Mouse (Mus musculus): Measurements from ENCODE around the gene Rtn1. TPM values are rescaled to one million over a fixed set of nuclear protein-coding genes. Genes with fewer than 3 reads are reported as not detected.
A peak's percentile ranks its signal among the peaks of the same experiment; 100 is the strongest.

Gene Rtn1
- total and polyA plus RNA-seq, 2 experiments from 2014 or later = 2,696 to 3,970 TPM

DNA sequence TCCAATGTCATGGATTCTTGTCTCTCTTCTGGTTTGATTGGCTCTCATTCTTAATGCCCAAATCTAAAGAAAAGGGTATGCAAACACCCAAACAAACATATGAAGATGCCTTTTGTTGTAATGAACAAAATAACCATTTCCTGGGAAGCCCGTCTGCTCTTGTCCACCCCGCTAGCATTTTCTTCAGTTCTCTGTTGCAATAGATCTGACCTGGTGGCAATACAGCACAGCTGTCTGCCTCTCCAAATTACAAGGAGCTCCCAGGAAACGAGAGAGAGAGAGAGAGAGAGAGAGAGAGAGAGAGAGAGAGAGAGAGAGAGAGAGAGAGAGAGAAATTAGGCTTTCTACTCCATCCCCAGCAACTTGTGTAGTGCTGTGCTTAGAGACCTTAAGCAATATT is 42.1 kb downstream of the Rtn1 start:
- H3K4me1 ChIP-seq (ENCODE audit: insufficient read depth, low read length) = peaks cover 21% of the 10 kb centered on the region
- ATAC-seq (ENCODE audit: low FRiP score) = no peak
- 30% methylated on average over 3 of the region's 3 CpGs for WGBS
- TF ChIP-seq CTCF (IDR thresholded peaks at IDR 0.05) = no peak
- no peak overlapping the region for H3K4me3 ChIP-seq (ENCODE audit: low read depth, low read length)
- H3K9ac ChIP-seq (replicated peaks; ENCODE audit: low read length, poor library complexity, severe bottlenecking) = no peak overlapping the region; the same call in 1 of the 2 replicates
- H3K36me3 ChIP-seq (ENCODE audit: insufficient read depth, low read length) = no peaks in the 10 kb centered on the region
- H3K27me3 ChIP-seq (ENCODE audit: insufficient read depth, low read length) = no peaks in the 10 kb centered on the region
- peak overlapping the region; percentile 38; the same call in 1 of the 2 replicates for H3K27ac ChIP-seq (ENCODE audit: low read depth, low read length)
- H3K4me2 ChIP-seq (ENCODE audit: low read depth, low read length, poor library complexity, severe bottlenecking) = no peak overlapping the region
- H3K9me3 ChIP-seq (ENCODE audit: low read length) = no peaks in the 10 kb centered on the region
- DNase-seq (ENCODE audit: low spot score) = no peak

DNA sequence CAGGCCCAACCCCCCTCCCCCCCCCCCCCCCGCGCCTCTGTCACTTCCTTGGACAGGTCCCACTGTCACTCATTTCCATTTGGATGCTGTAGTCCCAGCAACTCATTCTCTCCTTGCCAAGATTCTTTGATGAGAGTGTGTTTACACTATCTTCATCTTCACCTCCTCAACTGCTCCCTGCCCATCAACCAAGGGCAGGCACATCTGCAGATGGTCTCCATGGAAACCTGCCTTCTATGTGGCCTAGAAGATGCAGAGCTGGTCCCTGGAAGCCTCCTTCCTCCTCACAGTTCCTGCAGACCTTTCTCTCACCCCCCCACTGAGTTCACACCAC is 42.8 kb downstream of the Rtn1 start:
- WGBS = no CpG with 5 or more reads among the region's 2 CpGs
- Histone ChIP-seq H3K9me3 (ENCODE audit: low read length) (no peaks in the 10 kb centered on the region), H3K27ac (ENCODE audit: low read depth, low read length) (peak overlapping the region; percentile 38; the same call in 1 of the 2 replicates), H3K27me3 (ENCODE audit: insufficient read depth, low read length) (no peaks in the 10 kb centered on the region), H3K9ac (replicated peaks; ENCODE audit: low read length, poor library complexity, severe bottlenecking) (no peak overlapping the region; the same call in 1 of the 2 replicates), H3K4me3 (ENCODE audit: low read depth, low read length) (no peak overlapping the region), H3K4me2 (ENCODE audit: low read depth, low read length, poor library complexity, severe bottlenecking) (no peak overlapping the region), H3K36me3 (ENCODE audit: insufficient read depth, low read length) (no peaks in the 10 kb centered on the region), H3K4me1 (ENCODE audit: insufficient read depth, low read length) (peaks cover 21% of the 10 kb centered on the region)
- no peak for TF ChIP-seq CTCF (IDR thresholded peaks at IDR 0.05)
- ATAC-seq (ENCODE audit: low FRiP score) (peak; percentile 27; the same call in 1 of the 2 replicates), DNase-seq (ENCODE audit: low spot score) (peak; percentile 48)

DNA sequence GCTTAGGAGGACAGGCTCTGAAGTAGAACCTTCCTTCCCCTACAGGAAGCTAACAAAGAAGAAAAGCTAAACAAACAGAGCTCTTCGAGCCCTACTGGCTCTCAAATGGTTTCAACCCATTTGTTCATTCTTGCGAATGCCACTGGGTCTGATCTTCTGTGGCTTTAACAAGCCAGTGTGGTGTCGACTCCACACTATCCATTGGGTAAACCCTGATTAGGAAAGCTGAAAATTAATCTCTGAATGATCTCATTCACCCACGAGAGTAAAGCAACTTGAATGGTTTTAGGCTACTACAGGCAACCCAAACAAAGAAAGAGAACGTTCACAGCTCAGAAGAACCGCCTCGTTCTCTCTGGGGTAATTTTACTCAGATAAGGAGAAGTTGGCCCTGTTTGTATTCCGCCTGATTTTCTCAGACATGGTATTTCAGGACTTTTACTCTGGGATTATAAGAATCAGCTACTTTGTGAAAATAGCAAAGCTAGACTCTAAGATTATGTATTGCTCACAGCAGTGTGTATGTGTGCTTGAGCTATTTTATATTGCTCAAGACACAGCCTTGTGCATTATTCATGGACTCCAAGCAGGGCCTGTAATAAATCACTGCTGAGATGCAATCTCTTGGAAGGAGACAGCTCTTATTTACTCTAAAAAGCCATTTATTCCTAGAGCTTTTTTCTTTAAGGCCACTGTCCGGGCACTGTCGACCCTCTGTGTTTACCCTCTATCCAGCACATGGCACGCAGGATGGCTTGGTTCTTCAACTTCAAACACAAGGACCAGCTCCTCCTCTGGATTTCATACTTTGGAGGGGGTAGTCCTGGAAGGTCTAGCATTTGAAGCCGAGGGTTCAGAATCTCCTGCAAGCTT is 43.4 kb downstream of the Rtn1 start:
- peaks cover 21% of the 10 kb centered on the region for H3K4me1 ChIP-seq (ENCODE audit: insufficient read depth, low read length)
- ATAC-seq (ENCODE audit: low FRiP score) (no peak; the same call in 1 of the 2 replicates), DNase-seq (ENCODE audit: low spot score) (peak; percentile 58)

DNA sequence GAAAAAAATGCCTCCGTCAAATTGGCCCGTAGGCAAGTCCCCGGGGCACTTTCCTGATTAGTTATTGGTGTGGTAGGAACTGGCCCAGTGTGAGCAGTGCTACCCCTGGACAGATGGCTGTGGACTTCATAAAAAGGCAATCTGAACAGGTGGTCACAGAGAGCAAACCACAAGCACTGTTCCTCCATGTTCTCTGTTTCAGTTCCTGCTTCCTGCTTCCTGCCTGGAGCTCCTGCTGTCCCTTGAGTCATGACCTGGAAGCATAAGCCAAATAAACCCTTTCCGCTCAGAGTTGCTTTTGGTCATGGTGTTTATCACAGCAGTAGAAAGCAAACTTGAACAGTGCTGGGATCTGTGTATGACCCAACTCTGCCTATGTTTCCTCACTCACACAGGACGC is 44.3 kb downstream of the Rtn1 start:
- DNase-seq (ENCODE audit: low spot score) = no peak
- 75% methylated on average over 5 of the region's 5 CpGs for WGBS
- peaks cover 21% of the 10 kb centered on the region for H3K4me1 ChIP-seq (ENCODE audit: insufficient read depth, low read length)
- H3K4me2 ChIP-seq (ENCODE audit: low read depth, low read length, poor library complexity, severe bottlenecking) = no peak overlapping the region
- H3K27ac ChIP-seq (ENCODE audit: low read depth, low read length) = no peak overlapping the region
- H3K4me3 ChIP-seq (ENCODE audit: low read depth, low read length) = no peak overlapping the region
- no peaks in the 10 kb centered on the region for H3K36me3 ChIP-seq (ENCODE audit: insufficient read depth, low read length)
- no peaks in the 10 kb centered on the region for H3K9me3 ChIP-seq (ENCODE audit: low read length)
- H3K27me3 ChIP-seq (ENCODE audit: insufficient read depth, low read length) = no peaks in the 10 kb centered on the region
- no peak for TF ChIP-seq CTCF (IDR thresholded peaks at IDR 0.05)
- H3K9ac ChIP-seq (replicated peaks; ENCODE audit: low read length, poor library complexity, severe bottlenecking) = no peak overlapping the region
- no peak for ATAC-seq (ENCODE audit: low FRiP score)

More for the DNA sequence above, 43.4 kb downstream of the Rtn1 start:
- H3K27ac ChIP-seq (ENCODE audit: low read depth, low read length) = peak overlapping the region; percentile 43; the same call in 1 of the 2 replicates
- WGBS = 28% methylated on average over 12 of the region's 12 CpGs
- TF ChIP-seq CTCF (IDR thresholded peaks at IDR 0.05) = no peak
- H3K27me3 ChIP-seq (ENCODE audit: insufficient read depth, low read length) = no peaks in the 10 kb centered on the region
- H3K9ac ChIP-seq (replicated peaks; ENCODE audit: low read length, poor library complexity, severe bottlenecking) = no peak overlapping the region
- no peaks in the 10 kb centered on the region for H3K36me3 ChIP-seq (ENCODE audit: insufficient read depth, low read length)
- no peaks in the 10 kb centered on the region for H3K9me3 ChIP-seq (ENCODE audit: low read length)
- H3K4me3 ChIP-seq (ENCODE audit: low read depth, low read length) = no peak overlapping the region
- no peak overlapping the region for H3K4me2 ChIP-seq (ENCODE audit: low read depth, low read length, poor library complexity, severe bottlenecking)

DNA sequence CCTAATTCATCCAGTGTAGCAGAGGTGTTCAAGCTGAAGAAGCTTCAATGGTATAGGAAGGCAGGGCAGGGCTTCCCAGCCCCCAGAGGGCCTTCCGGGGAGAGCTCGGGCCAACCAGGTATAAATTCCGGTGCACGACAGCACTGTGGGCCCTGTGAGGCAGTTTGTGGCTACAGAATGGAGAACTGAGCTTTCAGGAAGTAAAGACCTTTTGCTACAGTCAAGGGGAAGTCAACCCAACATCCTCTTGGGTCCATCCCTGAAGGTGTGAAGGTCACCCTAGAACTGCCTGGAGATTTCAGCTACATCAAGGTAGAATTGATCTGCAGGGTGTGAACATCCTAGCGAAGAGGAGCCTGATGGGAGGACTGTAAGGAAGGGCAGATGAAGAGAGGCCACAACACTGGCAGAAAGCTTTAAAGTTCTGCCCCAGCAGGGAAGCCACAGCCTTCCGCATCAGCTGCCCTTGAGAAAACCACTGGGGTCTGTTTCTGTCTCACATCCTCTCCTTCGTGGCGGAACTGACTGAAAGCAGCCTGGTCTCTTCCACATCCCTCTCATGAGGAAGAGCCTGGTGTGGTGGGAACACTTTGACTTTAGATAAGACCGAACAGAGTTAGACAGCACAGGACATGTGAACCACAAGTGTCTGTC is 47.0 kb downstream of the Rtn1 start:
- DNase-seq (ENCODE audit: low spot score) (no peak), ATAC-seq (ENCODE audit: low FRiP score) (no peak)
- 76% methylated on average over 9 of the region's 9 CpGs for WGBS
- Histone ChIP-seq H3K4me1 (ENCODE audit: insufficient read depth, low read length) (peaks cover 18% of the 10 kb centered on the region), H3K27me3 (ENCODE audit: insufficient read depth, low read length) (no peaks in the 10 kb centered on the region), H3K4me2 (ENCODE audit: low read depth, low read length, poor library complexity, severe bottlenecking) (no peak overlapping the region), H3K9me3 (ENCODE audit: low read length) (no peaks in the 10 kb centered on the region), H3K27ac (ENCODE audit: low read depth, low read length) (no peak overlapping the region), H3K36me3 (ENCODE audit: insufficient read depth, low read length) (no peaks in the 10 kb centered on the region), H3K4me3 (ENCODE audit: low read depth, low read length) (no peak overlapping the region), H3K9ac (replicated peaks; ENCODE audit: low read length, poor library complexity, severe bottlenecking) (no peak overlapping the region)
- TF ChIP-seq CTCF (IDR thresholded peaks at IDR 0.05) = no peak

Measured in midbrain, postnatal 0 days (tissue).